Mouse (Mus musculus): ENCODE measurements around the gene Olfr211. TPM values are rescaled to one million over a fixed set of nuclear protein-coding genes. Genes with fewer than 3 reads are reported as not detected.
"Not testable (repeated sequence)": the region's sequence is repeated elsewhere in the genome, so short reads cannot be mapped to it uniquely, and the experiment has no call there.

Olfr211 gene
- polyA plus RNA-seq, 1 experiment from 2014 or later: not detected

- H3K9me3 ChIP-seq: no peaks in the 10 kb centered on the region
- WGBS: 84% methylated on average over 1 of the region's 1 CpGs
- H3K4me3 ChIP-seq: no peak overlapping the region
- no peak for DNase-seq (ENCODE audit: low spot score)
- H3K27ac ChIP-seq (replicated peaks): no peak overlapping the region
- H3K27me3 ChIP-seq (replicated peaks; ENCODE audit: low read depth, poor library complexity, severe bottlenecking): no peaks in the 10 kb centered on the region
- H3K4me1 ChIP-seq: no peaks in the 10 kb centered on the region
- no peaks in the 10 kb centered on the region for H3K36me3 ChIP-seq (replicated peaks)
These were observed 7.1 kb downstream of the Olfr211 start for GRCm38 (mm10) chr6:116495960-116496359.

- WGBS: 92% methylated on average over 20 of the region's 20 CpGs
- H3K4me3 ChIP-seq; DNase-seq (ENCODE audit: low spot score): not testable (repeated sequence)
These were observed 17.6 kb downstream of the Olfr211 start, which contains the start of gene Olfr212 for GRCm38 (mm10) chr6:116506302-116507003. Olfr212 (plus strand) TSS chr6:116506516.

GRCm38 (mm10) chr6:116514832-116515231, 25.9 kb downstream of the Olfr211 start:
- no peaks in the 10 kb centered on the region; the same call in 1 of the 2 replicates for H3K9me3 ChIP-seq

More at GRCm38 (mm10) chr6:116506302-116507003, 17.6 kb downstream of the Olfr211 start, which contains the start of gene Olfr212:
- not testable (repeated sequence) for H3K36me3 ChIP-seq (replicated peaks); H3K27me3 ChIP-seq (replicated peaks; ENCODE audit: low read depth, poor library complexity, severe bottlenecking); H3K27ac ChIP-seq (replicated peaks); H3K4me1 ChIP-seq
- H3K9me3 ChIP-seq: peaks cover 27% of the 10 kb centered on the region

GRCm38 (mm10) chr6:116538156-116538555, 49.3 kb downstream of the Olfr211 start, which contains the start of gene Olfr213:
Olfr213 (plus strand) TSS chr6:116538456.
- no peak within 1 kb of the TSS for H3K27ac ChIP-seq (replicated peaks)
- H3K4me3 ChIP-seq: no peak within 1 kb of the TSS
- no peaks in the 10 kb centered on the region for H3K27me3 ChIP-seq (replicated peaks; ENCODE audit: low read depth, poor library complexity, severe bottlenecking)
- DNase-seq (ENCODE audit: low spot score): no peak
- WGBS: 89% methylated on average over 1 of the region's 1 CpGs
- no peaks in the 10 kb centered on the region for H3K36me3 ChIP-seq (replicated peaks)
- H3K9me3 ChIP-seq: no peaks in the 10 kb centered on the region
- no peaks in the 10 kb centered on the region for H3K4me1 ChIP-seq

More at GRCm38 (mm10) chr6:116514832-116515231, 25.9 kb downstream of the Olfr211 start:
- H3K4me3 ChIP-seq: no peak overlapping the region
- no peaks in the 10 kb centered on the region for H3K4me1 ChIP-seq
- no peak for DNase-seq (ENCODE audit: low spot score)
- no peak overlapping the region for H3K27ac ChIP-seq (replicated peaks)
- no peaks in the 10 kb centered on the region for H3K27me3 ChIP-seq (replicated peaks; ENCODE audit: low read depth, poor library complexity, severe bottlenecking)
- no peaks in the 10 kb centered on the region for H3K36me3 ChIP-seq (replicated peaks)

- H3K36me3 ChIP-seq (replicated peaks): no peaks in the 10 kb centered on the region
- H3K27ac ChIP-seq (replicated peaks): no peak overlapping the region
- H3K27me3 ChIP-seq (replicated peaks; ENCODE audit: low read depth, poor library complexity, severe bottlenecking): no peaks in the 10 kb centered on the region
- no peak for DNase-seq (ENCODE audit: low spot score)
- 89% methylated on average over 2 of the region's 2 CpGs for WGBS
- no peaks in the 10 kb centered on the region for H3K9me3 ChIP-seq
- no peaks in the 10 kb centered on the region for H3K4me1 ChIP-seq
- no peak overlapping the region for H3K4me3 ChIP-seq
These were observed 53.6 kb downstream of the Olfr211 start for GRCm38 (mm10) chr6:116542500-116542899.

Other genes starting within 250 kb of the Olfr211 start
- 5.8 and 7.6 TPM in 2 replicates for gene Zfand4, start 224.9 kb upstream of the Olfr211 start, polyA plus RNA-seq (2016; fragmentation: Nextera tagmentation; extraction: Ambion mirVana)
- gene March8, start 151.1 kb upstream of the Olfr211 start, polyA plus RNA-seq (2016; fragmentation: Nextera tagmentation; extraction: Ambion mirVana): 24.7 and 26.5 TPM in 2 replicates
- gene Alox5, start 27.9 kb upstream of the Olfr211 start, polyA plus RNA-seq (2016; fragmentation: Nextera tagmentation; extraction: Ambion mirVana): 0.68 and 0.93 TPM in 2 replicates
- gene Olfr212, start 17.4 kb downstream of the Olfr211 start, polyA plus RNA-seq (2016; fragmentation: Nextera tagmentation; extraction: Ambion mirVana): not detected in 2 replicates
- not detected in 2 replicates for gene Olfr213, start 49.4 kb downstream of the Olfr211 start, polyA plus RNA-seq (2016; fragmentation: Nextera tagmentation; extraction: Ambion mirVana)
- 0.64 and 0.85 TPM in 2 replicates for gene Gm5580, start 62.0 kb downstream of the Olfr211 start, polyA plus RNA-seq (2016; fragmentation: Nextera tagmentation; extraction: Ambion mirVana)
- not detected in 2 replicates for gene Olfr214, start 65.1 kb downstream of the Olfr211 start, polyA plus RNA-seq (2016; fragmentation: Nextera tagmentation; extraction: Ambion mirVana)
- gene Olfr215, start 95.1 kb downstream of the Olfr211 start, polyA plus RNA-seq (2016; fragmentation: Nextera tagmentation; extraction: Ambion mirVana): not detected in 2 replicates
- gene Zfp422, start 139.9 kb downstream of the Olfr211 start, polyA plus RNA-seq (2016; fragmentation: Nextera tagmentation; extraction: Ambion mirVana): 267 TPM in 2 replicates
- 16.5 and 20.6 TPM in 2 replicates for gene Depp1, start 161.5 kb downstream of the Olfr211 start, polyA plus RNA-seq (2016; fragmentation: Nextera tagmentation; extraction: Ambion mirVana)
- 12.8 and 19.0 TPM in 2 replicates for gene Rassf4, start 184.9 kb downstream of the Olfr211 start, polyA plus RNA-seq (2016; fragmentation: Nextera tagmentation; extraction: Ambion mirVana)
- gene Tmem72, start 227.8 kb downstream of the Olfr211 start, polyA plus RNA-seq (2016; fragmentation: Nextera tagmentation; extraction: Ambion mirVana): 0.04 and 0.06 TPM in 2 replicates

All from embryonic facial prominence, embryonic 10.5 days (tissue).